Mouse (Mus musculus) cerebellum, postnatal 36 days (tissue): ENCODE results near the gene Ccdc47.

ENCODE experiments used
- DNase-seq, 2 experiments: peaks; one replicate each; pipeline ENCODE4 v3.0.0; 2021 to 2022; ENCODE audit warnings: mixed read lengths in 2 of 2

Gene Ccdc47

GRCm38 (mm10) chr11:106159921-106160840 is 56.0 kb downstream of the Ccdc47 start:
- DNase-seq = peak; percentile 84 to 90

GRCm38 (mm10) chr11:106159216-106159920 is 56.8 kb downstream of the Ccdc47 start:
- peak; percentile 55 to 62 for DNase-seq

GRCm38 (mm10) chr11:106158930-106159215 is 57.3 kb downstream of the Ccdc47 start:
- DNase-seq = no peak

- DNase-seq = peak in 1 of 2 experiments; percentile 52
Measured at GRCm38 (mm10) chr11:106158081-106158929, 57.8 kb downstream of the Ccdc47 start.

GRCm38 (mm10) chr11:106157154-106157553 is 59.0 kb downstream of the Ccdc47 start:
- no peak for DNase-seq

- no peak for DNase-seq
Measured at GRCm38 (mm10) chr11:106156257-106156656, 59.9 kb downstream of the Ccdc47 start.

GRCm38 (mm10) chr11:106155761-106156160 is 60.4 kb downstream of the Ccdc47 start:
- no peak for DNase-seq

GRCm38 (mm10) chr11:106154770-106155169 is 61.4 kb downstream of the Ccdc47 start:
- no peak for DNase-seq

- no peak for DNase-seq
Measured at GRCm38 (mm10) chr11:106154091-106154490, 62.1 kb downstream of the Ccdc47 start.

- peak in 1 of 2 experiments; percentile 40 for DNase-seq
Measured at GRCm38 (mm10) chr11:106152132-106152531, 64.0 kb downstream of the Ccdc47 start.

GRCm38 (mm10) chr11:106151219-106151618 is 64.9 kb downstream of the Ccdc47 start:
- no peak for DNase-seq
